Mouse (Mus musculus) lung, postnatal 0 days (tissue): ENCODE measurements around the gene Celf2. TPM values are rescaled to one million over a fixed set of nuclear protein-coding genes. Genes with fewer than 3 reads are reported as not detected.
A peak's percentile ranks its signal among the peaks of the same experiment; 100 is the strongest.

Experiments
- ATAC-seq: fragments of 200-750 bp; cut with Nextera tagmentation; 2 replicates; pipeline ENCODE4 v1.8.0; 2017; ENCODE audit warnings: moderate library complexity
- DNase-seq: peaks from one replicate; pipeline ENCODE4 v3.0.0-alpha.2; 2016; ENCODE audit warnings: low spot score
- H3K27ac ChIP-seq: fragments of 300-500 bp; sonication (generic); 2 replicates; pipeline ENCODE4 v1.5.1; 2014; ENCODE audit warnings: antibody characterized with exemption, mild to moderate bottlenecking, low read length, mixed read lengths
- H3K27me3 ChIP-seq: fragments of 300-500 bp; sonication (generic); replicated peaks from 2 replicates; pipeline ENCODE4 v1.6.1; 2014; ENCODE audit warnings: low read length, mixed read lengths; ENCODE audit not compliant: insufficient read depth
- H3K36me3 ChIP-seq: fragments of 300-500 bp; sonication (generic); 2 replicates; pipeline ENCODE4 v1.6.1; 2014; ENCODE audit warnings: low read length, mixed read lengths; ENCODE audit not compliant: insufficient read depth
- H3K4me1 ChIP-seq: fragments of 300-500 bp; sonication (generic); 2 replicates; pipeline ENCODE4 v1.6.1; 2014; ENCODE audit warnings: antibody characterized with exemption, low read depth, low read length, mixed read lengths; ENCODE audit not compliant: insufficient read depth
- H3K4me2 ChIP-seq: fragments of 300-500 bp; sonication (generic); replicated peaks from 2 replicates; pipeline ENCODE4 v1.6.1; 2014; ENCODE audit warnings: low read depth, mild to moderate bottlenecking, low read length, moderate library complexity, mixed read lengths
- H3K4me3 ChIP-seq: fragments of 300-500 bp; sonication (generic); 2 replicates; pipeline ENCODE4 v1.5.1; 2014; ENCODE audit warnings: low read depth, low read length
- H3K9ac ChIP-seq: fragments of 300-500 bp; sonication (generic); replicated peaks from 2 replicates; pipeline ENCODE4 v1.6.1; 2014; ENCODE audit warnings: low read depth, mild to moderate bottlenecking
- H3K9me3 ChIP-seq: fragments of 300-500 bp; sonication (generic); 2 replicates; pipeline ENCODE4 v1.6.1; 2016; ENCODE audit warnings: low read length, mixed read lengths
- CTCF ChIP-seq: IDR thresholded peaks from 2 replicates; pipeline ENCODE4 v1.5.1; 2016; ENCODE audit warnings: antibody characterized with exemption, mild to moderate bottlenecking
- EP300 ChIP-seq: IDR thresholded peaks from 2 replicates; pipeline ENCODE4 v1.6.1; 2016; ENCODE audit warnings: antibody characterized with exemption, mild to moderate bottlenecking, control low read depth
- WGBS: fragments of 180-500 bp; shearing (Covaris S2); extraction: QIAGEN DNeasy Blood & Tissue Kit; methylation state at CpG from one replicate; pipeline ENCODE4 v1.1.7; 2014; 5-methylcytosine and 5-hydroxymethylcytosine counted together
- polyA plus RNA-seq: library from polyadenylated mRNA; unstranded; fragments of >200 nt; fragmentation: Nextera tagmentation; extraction: Ambion mirVana; gene quantifications from 2 replicates; pipeline ENCODE4 v1.2.1, GENCODE M21; 2015

Gene Celf2
- polyA plus RNA-seq, 1 experiment from 2014 or later = 49.6 TPM

DNA sequence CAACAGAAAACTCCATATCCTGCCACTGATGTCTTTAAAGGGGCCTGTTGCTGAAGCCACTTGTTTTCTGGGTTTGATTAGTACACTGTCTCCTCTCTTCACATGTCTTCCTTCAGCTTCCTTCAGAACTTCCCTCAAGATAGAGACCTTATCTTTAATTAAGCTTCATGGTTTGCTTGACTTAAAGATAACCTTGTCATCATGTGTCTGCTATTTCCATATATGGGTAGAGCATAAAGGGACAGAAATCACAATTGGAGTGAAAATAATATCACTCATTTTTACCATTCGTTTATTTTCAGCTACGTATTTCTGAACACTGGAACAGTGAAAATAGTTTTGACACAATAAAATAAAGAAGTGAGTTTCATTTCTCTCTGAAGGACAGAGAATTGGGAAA, 905.0 kb downstream of the Celf2 start:
- Histone ChIP-seq H3K27me3 (no peaks in the 10 kb centered on the region), H3K27ac (no peak overlapping the region), H3K4me2 (no peak overlapping the region), H3K9ac (no peak overlapping the region), H3K4me1 (no peaks in the 10 kb centered on the region), H3K4me3 (no peak overlapping the region), H3K36me3 (no peaks in the 10 kb centered on the region), H3K9me3 (no peaks in the 10 kb centered on the region)
- TF ChIP-seq CTCF = no peak
- TF ChIP-seq EP300 = no peak
- no peak for ATAC-seq
- DNase-seq = no peak
- 92% methylated on average over 2 of the region's 2 CpGs for WGBS

- Histone ChIP-seq H3K9me3 (no peaks in the 10 kb centered on the region), H3K4me1 (no peaks in the 10 kb centered on the region), H3K4me2 (no peak overlapping the region), H3K27me3 (no peaks in the 10 kb centered on the region), H3K9ac (no peak overlapping the region), H3K36me3 (no peaks in the 10 kb centered on the region), H3K4me3 (no peak overlapping the region), H3K27ac (no peak overlapping the region)
- ATAC-seq (no peak), DNase-seq (no peak)
- TF ChIP-seq CTCF (peak; percentile 29; the same call in 1 of the 2 replicates), EP300 (no peak)
- WGBS = 66% methylated on average over 6 of the region's 6 CpGs
Measured at GRCm38 (mm10) chr2:6603880-6604279, 905.5 kb downstream of the Celf2 start.

DNA sequence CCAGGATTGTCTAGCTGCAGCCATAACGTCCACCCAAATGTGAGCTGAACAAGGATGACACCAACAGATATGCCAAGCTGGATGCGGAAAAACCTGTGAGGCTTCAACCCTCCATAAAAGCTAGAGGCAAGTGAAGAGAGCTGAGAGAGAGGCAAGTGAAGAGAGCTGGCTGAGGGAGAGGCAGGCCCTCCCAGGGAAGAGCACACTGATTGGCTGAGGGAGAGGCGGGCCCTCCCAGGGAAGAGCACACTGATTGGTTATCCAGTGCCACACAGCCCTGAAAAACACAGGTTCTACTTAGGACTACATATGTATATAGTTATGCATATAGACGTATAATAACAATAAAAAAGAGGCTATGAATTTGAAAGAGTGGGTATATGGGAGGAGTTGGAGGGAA, 907.2 kb downstream of the Celf2 start:
- TF ChIP-seq CTCF = no peak
- TF ChIP-seq EP300 = no peak
- Histone ChIP-seq H3K27ac (no peak overlapping the region), H3K4me1 (no peaks in the 10 kb centered on the region), H3K4me2 (no peak overlapping the region), H3K9ac (no peak overlapping the region), H3K9me3 (no peaks in the 10 kb centered on the region), H3K36me3 (no peaks in the 10 kb centered on the region), H3K4me3 (no peak overlapping the region), H3K27me3 (no peaks in the 10 kb centered on the region)
- ATAC-seq (no peak), DNase-seq (no peak)
- 87% methylated on average over 4 of the region's 4 CpGs for WGBS

DNA sequence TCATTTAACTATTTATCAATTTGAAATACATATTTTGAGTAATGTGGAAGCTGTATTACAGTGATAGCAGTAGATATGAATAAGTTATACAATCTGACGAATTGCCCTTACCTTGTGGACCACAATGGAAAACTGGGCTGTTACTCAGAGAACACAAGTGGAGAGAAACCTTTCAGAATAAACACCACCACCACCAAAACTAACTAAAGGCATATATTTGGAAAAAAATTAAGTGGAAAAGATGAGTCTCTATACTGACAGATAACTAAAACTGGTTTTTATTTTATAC, 910.5 kb downstream of the Celf2 start:
- no peaks in the 10 kb centered on the region for H3K4me1 ChIP-seq
- 96% methylated on average over 1 of the region's 1 CpGs for WGBS
- H3K36me3 ChIP-seq = no peaks in the 10 kb centered on the region
- H3K9me3 ChIP-seq = no peaks in the 10 kb centered on the region
- H3K27me3 ChIP-seq = no peaks in the 10 kb centered on the region
- H3K4me2 ChIP-seq = no peak overlapping the region
- H3K4me3 ChIP-seq = no peak overlapping the region
- ATAC-seq (no peak), DNase-seq (no peak)
- H3K27ac ChIP-seq = no peak overlapping the region
- H3K9ac ChIP-seq = no peak overlapping the region
- TF ChIP-seq CTCF (no peak), EP300 (no peak)

GRCm38 (mm10) chr2:6598124-6598878, 911.1 kb downstream of the Celf2 start:
- TF ChIP-seq CTCF (no peak), EP300 (no peak)
- Histone ChIP-seq H3K4me1 (no peaks in the 10 kb centered on the region), H3K27me3 (no peaks in the 10 kb centered on the region), H3K9ac (no peak overlapping the region), H3K9me3 (no peaks in the 10 kb centered on the region), H3K27ac (no peak overlapping the region), H3K4me2 (no peak overlapping the region), H3K36me3 (no peaks in the 10 kb centered on the region), H3K4me3 (no peak overlapping the region)
- DNase-seq (no peak), ATAC-seq (no peak)
- WGBS = 76% methylated on average over 8 of the region's 8 CpGs

DNA sequence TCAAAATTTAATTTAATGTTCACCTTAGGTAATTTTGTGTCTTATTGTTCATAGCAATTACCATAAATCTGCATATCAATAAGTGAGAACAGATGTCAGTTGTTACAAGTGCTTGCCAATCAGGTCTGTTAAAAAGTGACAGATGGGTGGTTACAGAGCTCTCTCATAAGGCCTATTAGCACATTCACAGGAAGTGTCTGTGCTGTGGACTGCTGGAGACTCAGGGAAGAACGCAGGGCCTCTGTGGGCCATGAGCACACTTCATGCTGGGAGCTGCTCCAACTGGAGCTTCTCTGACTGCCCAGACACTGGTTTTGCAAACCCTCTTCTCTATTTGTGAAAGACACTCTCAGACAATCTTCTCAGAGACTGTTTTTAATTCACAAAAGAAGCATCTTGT, 914.6 kb downstream of the Celf2 start:
- ATAC-seq = no peak
- no peaks in the 10 kb centered on the region for H3K36me3 ChIP-seq
- H3K9ac ChIP-seq = no peak overlapping the region
- TF ChIP-seq CTCF = no peak
- TF ChIP-seq EP300 = no peak
- no peak overlapping the region for H3K4me2 ChIP-seq
- H3K9me3 ChIP-seq = no peaks in the 10 kb centered on the region
- DNase-seq = no peak
- H3K27ac ChIP-seq = no peak overlapping the region
- no peak overlapping the region for H3K4me3 ChIP-seq
- no peaks in the 10 kb centered on the region for H3K27me3 ChIP-seq
- WGBS = 32% methylated on average over 1 of the region's 1 CpGs
- H3K4me1 ChIP-seq = no peaks in the 10 kb centered on the region

- Histone ChIP-seq H3K36me3 (no peaks in the 10 kb centered on the region), H3K9me3 (no peaks in the 10 kb centered on the region), H3K4me3 (no peak overlapping the region), H3K4me2 (no peak overlapping the region), H3K27me3 (no peaks in the 10 kb centered on the region), H3K4me1 (no peaks in the 10 kb centered on the region), H3K27ac (no peak overlapping the region), H3K9ac (no peak overlapping the region)
- TF ChIP-seq CTCF = no peak
- DNase-seq = no peak
- 68% methylated on average over 3 of the region's 3 CpGs for WGBS
- no peak for ATAC-seq
Measured at GRCm38 (mm10) chr2:6594160-6594559, 915.2 kb downstream of the Celf2 start.
